Mouse (Mus musculus): ENCODE data around the gene Retreg3. TPM values are rescaled to one million over a fixed set of nuclear protein-coding genes. Genes with fewer than 3 reads are reported as not detected.
"Not testable (repeated sequence)": the region's sequence is repeated elsewhere in the genome, so short reads cannot be mapped to it uniquely, and the experiment has no call there.

Gene Retreg3
- polyA plus RNA-seq, 1 experiment from 2014 or later: 15.9 TPM

DNA sequence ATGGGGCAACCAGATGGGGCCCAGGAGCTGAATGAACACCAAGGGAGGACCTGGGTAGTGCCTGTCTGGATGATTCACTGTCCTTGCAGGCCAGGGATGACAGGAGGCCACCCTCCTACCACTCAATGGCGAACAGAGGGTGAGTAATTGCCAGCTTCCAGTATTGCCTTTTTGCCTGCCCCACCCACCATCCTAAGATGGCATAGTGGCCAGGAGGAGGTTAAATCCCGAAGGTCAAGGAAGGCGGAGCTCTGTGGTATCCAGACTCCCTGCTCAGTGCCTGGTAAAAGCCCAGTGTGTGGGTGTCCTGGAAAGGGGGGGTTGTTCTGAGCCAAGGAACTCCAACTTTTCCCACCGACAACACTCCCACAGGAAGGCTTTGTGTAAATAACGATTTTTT is 42.6 kb upstream of the Retreg3 start:
- no peak overlapping the region for H3K4me3 ChIP-seq
- no peaks in the 10 kb centered on the region for H3K9me3 ChIP-seq (replicated peaks)
- WGBS: 55% methylated on average over 5 of the region's 5 CpGs
- no peak overlapping the region for H3K9ac ChIP-seq
- H3K36me3 ChIP-seq: peaks cover 63% of the 10 kb centered on the region
- no peak overlapping the region for H3K27ac ChIP-seq (ENCODE audit: poor library complexity, severe bottlenecking)
- no peak for ATAC-seq (ENCODE audit: insufficient number of reproducible peaks, low FRiP score)
- no peak overlapping the region for H3K4me2 ChIP-seq
- H3K27me3 ChIP-seq (replicated peaks): peaks cover 61% of the 10 kb centered on the region
- peaks cover 20% of the 10 kb centered on the region for H3K4me1 ChIP-seq (replicated peaks)

DNA sequence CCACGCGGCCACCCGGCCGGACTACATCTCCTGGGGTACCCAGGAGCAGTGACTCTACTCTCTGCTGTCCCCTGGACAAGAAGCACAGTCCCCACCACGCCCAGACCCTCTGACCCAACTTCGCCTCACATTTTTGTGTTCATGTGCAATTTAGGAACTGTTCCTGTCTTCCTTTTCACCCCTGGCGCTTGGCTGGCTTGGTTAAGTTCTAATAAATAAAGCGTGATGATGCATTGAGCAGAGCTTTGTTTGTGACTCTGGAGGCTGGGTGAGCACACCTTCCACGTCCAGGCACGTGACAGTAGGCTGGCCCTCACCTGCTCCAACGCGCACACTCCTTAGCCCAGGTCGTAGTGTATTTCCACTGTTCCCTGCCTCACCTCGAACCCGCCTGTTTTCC is 41.9 kb upstream of the Retreg3 start:
- Histone ChIP-seq H3K4me3 (no peak overlapping the region), H3K9me3 (replicated peaks) (no peaks in the 10 kb centered on the region), H3K4me2 (no peak overlapping the region), H3K36me3 (peaks cover 56% of the 10 kb centered on the region), H3K9ac (no peak overlapping the region), H3K27ac (ENCODE audit: poor library complexity, severe bottlenecking) (no peak overlapping the region), H3K27me3 (replicated peaks) (peaks cover 53% of the 10 kb centered on the region), H3K4me1 (replicated peaks) (peaks cover 20% of the 10 kb centered on the region)
- WGBS: 85% methylated on average over 15 of the region's 15 CpGs
- ATAC-seq (ENCODE audit: insufficient number of reproducible peaks, low FRiP score): no peak

DNA sequence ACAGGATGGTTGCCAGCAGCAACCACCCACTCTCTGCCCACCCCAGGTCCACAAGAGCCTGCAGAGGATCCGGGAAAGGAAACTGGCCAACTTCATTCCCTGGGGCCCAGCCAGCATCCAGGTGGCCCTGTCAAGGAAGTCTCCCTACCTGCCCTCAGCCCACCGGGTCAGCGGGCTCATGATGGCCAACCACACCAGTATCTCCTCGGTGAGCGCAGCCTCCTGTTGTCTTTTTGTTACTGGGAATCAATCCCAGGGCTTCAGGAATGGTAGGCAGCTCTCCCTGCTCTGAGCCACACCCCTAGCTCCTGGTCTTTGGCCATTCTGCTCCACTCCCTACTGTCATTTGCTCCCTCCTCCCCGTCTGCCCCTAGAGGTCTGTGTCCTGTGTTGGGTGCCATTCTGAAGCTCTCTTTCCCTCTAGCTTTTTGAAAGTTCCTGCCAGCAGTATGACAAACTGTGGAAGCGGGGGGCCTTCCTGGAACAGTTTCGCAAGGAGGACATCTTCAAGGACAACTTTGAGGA is 41.4 kb upstream of the Retreg3 start:
- H3K4me2 ChIP-seq; H3K9me3 ChIP-seq (replicated peaks); H3K27ac ChIP-seq (ENCODE audit: poor library complexity, severe bottlenecking); H3K9ac ChIP-seq; ATAC-seq (ENCODE audit: insufficient number of reproducible peaks, low FRiP score); H3K4me3 ChIP-seq: not testable (repeated sequence)
- Histone ChIP-seq H3K27me3 (replicated peaks) (peaks cover 48% of the 10 kb centered on the region), H3K36me3 (peaks cover 51% of the 10 kb centered on the region), H3K4me1 (replicated peaks) (peaks cover 24% of the 10 kb centered on the region)
- 72% methylated on average over 8 of the region's 8 CpGs for WGBS

DNA sequence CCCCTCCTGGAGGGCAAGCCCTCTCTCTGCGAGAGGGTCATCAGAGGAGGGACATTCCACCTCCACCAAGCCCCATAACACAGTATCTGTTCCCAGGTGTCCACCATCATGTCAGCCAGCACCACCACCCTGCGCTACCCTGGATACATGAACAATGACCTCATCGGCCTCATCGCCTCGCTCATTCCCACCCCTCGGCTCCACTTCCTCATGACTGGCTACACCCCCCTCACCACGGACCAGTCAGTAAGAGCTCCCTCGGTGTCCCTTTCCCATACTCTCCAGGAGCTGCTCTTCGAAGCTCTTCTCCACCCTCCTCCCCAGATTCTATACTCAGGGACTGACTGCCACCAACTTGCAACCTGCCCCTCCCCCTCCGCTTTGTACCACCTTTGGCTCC is 40.5 kb upstream of the Retreg3 start:
- H3K9me3 ChIP-seq (replicated peaks); H3K27ac ChIP-seq (ENCODE audit: poor library complexity, severe bottlenecking); H3K4me2 ChIP-seq; ATAC-seq (ENCODE audit: insufficient number of reproducible peaks, low FRiP score); H3K4me3 ChIP-seq; H3K9ac ChIP-seq: not testable (repeated sequence)
- WGBS: 72% methylated on average over 9 of the region's 10 CpGs
- H3K27me3 ChIP-seq (replicated peaks): peaks cover 39% of the 10 kb centered on the region
- peaks cover 44% of the 10 kb centered on the region for H3K36me3 ChIP-seq
- peaks cover 21% of the 10 kb centered on the region for H3K4me1 ChIP-seq (replicated peaks)

- ATAC-seq (ENCODE audit: insufficient number of reproducible peaks, low FRiP score): peak; percentile 66
- WGBS: 2% methylated on average over 36 of the region's 36 CpGs
Observed at GRCm38 (mm10) chr11:101155728-101156371, 36.2 kb upstream of the Retreg3 start, which contains the start of gene Tubg2. Gene Tubg2, plus strand, starts transcription at chr11:101155907.

DNA sequence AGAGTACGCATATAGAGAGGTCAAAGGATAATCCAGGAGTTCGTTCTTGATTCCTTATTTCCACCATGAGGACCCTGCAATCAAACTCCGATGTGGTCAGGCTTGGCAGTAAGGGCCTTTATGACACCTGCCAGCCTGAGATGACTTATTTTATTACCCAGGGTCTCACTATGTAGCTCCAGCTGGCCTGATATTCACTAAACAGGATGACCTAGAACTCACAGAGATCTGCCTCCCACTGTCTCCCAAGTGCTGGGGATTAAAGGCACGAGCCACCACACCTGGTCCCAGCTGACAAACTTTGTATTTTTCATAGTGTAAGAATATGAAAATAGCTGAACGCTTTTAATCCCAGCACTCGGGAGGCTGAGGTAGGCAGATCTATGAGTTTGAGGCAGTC is 35.5 kb upstream of the Retreg3 start:
- H3K27ac ChIP-seq (ENCODE audit: poor library complexity, severe bottlenecking): no peak overlapping the region
- H3K36me3 ChIP-seq: no peaks in the 10 kb centered on the region
- H3K4me2 ChIP-seq: peak overlapping the region; percentile 75; the same call in 1 of the 2 replicates
- H3K9me3 ChIP-seq (replicated peaks): no peaks in the 10 kb centered on the region
- H3K4me3 ChIP-seq: no peak overlapping the region
- H3K4me1 ChIP-seq (replicated peaks): peaks cover 5% of the 10 kb centered on the region; the same call in 1 of the 2 replicates
- no peaks in the 10 kb centered on the region for H3K27me3 ChIP-seq (replicated peaks)
- ATAC-seq (ENCODE audit: insufficient number of reproducible peaks, low FRiP score): no peak
- H3K9ac ChIP-seq: no peak overlapping the region
- WGBS: 62% methylated on average over 6 of the region's 6 CpGs

More at GRCm38 (mm10) chr11:101155728-101156371, 36.2 kb upstream of the Retreg3 start, which contains the start of gene Tubg2:
- H3K4me1 ChIP-seq (replicated peaks): peaks cover 5% of the 10 kb centered on the region; the same call in 1 of the 2 replicates
- H3K4me3 ChIP-seq: peak within 1 kb of the TSS; percentile 46
- peak within 1 kb of the TSS; percentile 75 for H3K4me2 ChIP-seq
- no peaks in the 10 kb centered on the region for H3K27me3 ChIP-seq (replicated peaks)
- H3K9me3 ChIP-seq (replicated peaks): no peaks in the 10 kb centered on the region
- peak within 1 kb of the TSS; percentile 59 for H3K9ac ChIP-seq
- H3K36me3 ChIP-seq: peaks cover 1% of the 10 kb centered on the region; the same call in 1 of the 2 replicates
- peak within 1 kb of the TSS; percentile 14; the same call in 1 of the 2 replicates for H3K27ac ChIP-seq (ENCODE audit: poor library complexity, severe bottlenecking)

GRCm38 (mm10) chr11:101154648-101155047 is 35.0 kb upstream of the Retreg3 start:
- Histone ChIP-seq H3K9me3 (replicated peaks) (no peaks in the 10 kb centered on the region), H3K9ac (no peak overlapping the region), H3K4me3 (no peak overlapping the region), H3K27me3 (replicated peaks) (no peaks in the 10 kb centered on the region), H3K4me1 (replicated peaks) (peaks cover 6% of the 10 kb centered on the region; the same call in 1 of the 2 replicates), H3K27ac (ENCODE audit: poor library complexity, severe bottlenecking) (no peak overlapping the region), H3K36me3 (no peaks in the 10 kb centered on the region), H3K4me2 (no peak overlapping the region)
- no peak for ATAC-seq (ENCODE audit: insufficient number of reproducible peaks, low FRiP score)

DNA sequence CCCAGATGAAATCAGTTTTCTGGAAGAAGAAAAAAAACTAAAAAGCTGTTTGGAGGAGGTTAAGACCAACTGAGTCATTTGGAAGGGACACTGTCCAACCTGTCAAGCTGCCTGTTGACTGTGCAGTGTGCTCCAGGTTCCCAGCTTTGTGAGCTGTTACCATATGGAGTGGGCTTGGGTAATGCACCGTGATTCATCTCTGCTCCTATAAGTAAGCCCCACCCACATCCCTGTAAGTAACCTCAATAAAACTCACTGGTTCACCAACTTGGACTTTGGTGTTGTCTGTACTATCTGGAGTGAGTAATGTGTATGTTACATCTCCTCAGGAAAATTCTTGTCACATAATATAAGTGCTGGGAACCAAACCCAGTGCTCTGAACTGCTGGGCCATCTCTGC is 33.1 kb upstream of the Retreg3 start:
- H3K4me3 ChIP-seq: no peak overlapping the region
- WGBS: 85% methylated on average over 1 of the region's 1 CpGs
- no peaks in the 10 kb centered on the region for H3K9me3 ChIP-seq (replicated peaks)
- H3K9ac ChIP-seq: no peak overlapping the region
- H3K36me3 ChIP-seq: no peaks in the 10 kb centered on the region
- no peaks in the 10 kb centered on the region for H3K27me3 ChIP-seq (replicated peaks)
- H3K27ac ChIP-seq (ENCODE audit: poor library complexity, severe bottlenecking): no peak overlapping the region
- no peak for ATAC-seq (ENCODE audit: insufficient number of reproducible peaks, low FRiP score)
- no peak overlapping the region for H3K4me2 ChIP-seq
- H3K4me1 ChIP-seq (replicated peaks): peaks cover 16% of the 10 kb centered on the region; the same call in 1 of the 2 replicates

- Histone ChIP-seq H3K27ac (ENCODE audit: poor library complexity, severe bottlenecking) (no peak overlapping the region), H3K4me3 (no peak overlapping the region), H3K9me3 (replicated peaks) (no peaks in the 10 kb centered on the region), H3K4me2 (no peak overlapping the region), H3K36me3 (no peaks in the 10 kb centered on the region), H3K9ac (no peak overlapping the region), H3K4me1 (replicated peaks) (peaks cover 13% of the 10 kb centered on the region; the same call in 1 of the 2 replicates), H3K27me3 (replicated peaks) (no peaks in the 10 kb centered on the region)
- no peak for ATAC-seq (ENCODE audit: insufficient number of reproducible peaks, low FRiP score)
- WGBS: 48% methylated on average over 2 of the region's 2 CpGs
Observed at GRCm38 (mm10) chr11:101151063-101151462, 31.4 kb upstream of the Retreg3 start.

DNA sequence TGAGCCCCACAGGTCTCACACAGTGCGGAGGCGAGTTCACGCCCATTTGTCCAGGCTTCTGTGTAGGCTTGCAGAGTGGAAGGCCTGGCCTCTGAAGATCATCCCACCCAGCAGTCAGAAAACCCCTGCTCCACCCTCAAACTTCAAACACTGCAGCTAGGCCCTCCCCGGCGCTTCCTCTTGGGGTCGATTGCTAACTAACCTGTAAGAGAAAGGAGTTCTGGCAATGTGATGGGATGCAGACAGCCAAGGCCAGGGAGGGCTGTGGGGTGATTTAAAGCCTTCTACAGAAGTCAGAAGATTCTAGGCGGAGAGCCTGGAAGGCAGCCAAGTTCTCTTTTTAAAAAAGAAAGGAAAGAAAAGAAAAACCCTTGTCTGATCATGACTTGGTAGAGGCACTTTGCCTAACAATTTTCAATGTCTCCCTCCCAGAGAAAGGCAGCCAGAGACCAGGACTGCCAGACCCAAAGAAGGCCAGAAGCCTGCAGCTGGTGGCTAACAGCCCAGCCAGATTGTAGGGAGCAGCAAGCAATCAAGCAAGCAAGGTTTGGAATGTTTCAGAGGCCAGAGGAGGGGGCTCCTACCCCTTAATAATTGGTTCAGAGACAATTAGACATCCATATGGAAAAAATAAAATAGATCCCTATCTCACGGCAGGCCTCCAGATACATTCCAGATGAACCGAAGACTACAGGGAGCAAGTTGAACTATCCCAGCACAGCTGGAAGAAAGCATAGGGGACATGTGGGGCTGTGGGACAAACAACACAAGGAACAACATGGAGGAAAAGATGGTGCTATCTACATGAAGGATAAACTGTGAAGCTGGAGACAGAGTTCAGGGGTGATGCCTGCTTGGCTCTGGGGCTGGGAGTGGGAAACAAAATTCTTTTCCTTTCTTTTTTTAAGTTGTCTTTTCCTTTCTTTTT is 29.7 kb upstream of the Retreg3 start:
- Histone ChIP-seq H3K9ac (no peak overlapping the region), H3K27ac (ENCODE audit: poor library complexity, severe bottlenecking) (peak overlapping the region; percentile 21; the same call in 1 of the 2 replicates)
- 52% methylated on average over 9 of the region's 9 CpGs for WGBS

GRCm38 (mm10) chr11:101148751-101149150 is 29.1 kb upstream of the Retreg3 start:
- peaks cover 15% of the 10 kb centered on the region; the same call in 1 of the 2 replicates for H3K4me1 ChIP-seq (replicated peaks)
- H3K36me3 ChIP-seq: no peaks in the 10 kb centered on the region
- no peak overlapping the region for H3K4me3 ChIP-seq
- H3K9ac ChIP-seq: no peak overlapping the region
- 69% methylated on average over 10 of the region's 10 CpGs for WGBS
- H3K27ac ChIP-seq (ENCODE audit: poor library complexity, severe bottlenecking): peak overlapping the region; percentile 21; the same call in 1 of the 2 replicates
- ATAC-seq (ENCODE audit: insufficient number of reproducible peaks, low FRiP score): no peak
- no peak overlapping the region for H3K4me2 ChIP-seq
- H3K9me3 ChIP-seq (replicated peaks): no peaks in the 10 kb centered on the region
- no peaks in the 10 kb centered on the region for H3K27me3 ChIP-seq (replicated peaks)

More for the DNA sequence above, 29.7 kb upstream of the Retreg3 start:
- H3K4me1 ChIP-seq (replicated peaks): peaks cover 11% of the 10 kb centered on the region; the same call in 1 of the 2 replicates
- H3K9me3 ChIP-seq (replicated peaks): no peaks in the 10 kb centered on the region
- ATAC-seq (ENCODE audit: insufficient number of reproducible peaks, low FRiP score): no peak
- H3K36me3 ChIP-seq: no peaks in the 10 kb centered on the region
- no peak overlapping the region for H3K4me3 ChIP-seq
- H3K27me3 ChIP-seq (replicated peaks): no peaks in the 10 kb centered on the region
- no peak overlapping the region for H3K4me2 ChIP-seq
